8 mouse cellular contexts compared by ENCODE assay signal in genomic region chr1:64445919-64446318, GRCm38 (mm10).
DNase-seq lines count a peak whose midpoint lies in the region; ATAC-seq and TF ChIP-seq lines count a peak whose summit lies in the region.

No protein-coding gene starts in this region.

- peak overlapping the region; percentile 46 for H3K4me2 ChIP-seq in heart, embryonic 14.5 days (ENCODE audit: low read length)
- H3K4me2 ChIP-seq in liver, embryonic 11.5 days, result no peak overlapping the region
- no peak overlapping the region for H3K4me2 ChIP-seq in neural tube, embryonic 11.5 days (ENCODE audit: low read depth)
- no peak overlapping the region; the same call in 1 of the 2 replicates for H3K4me2 ChIP-seq in stomach, postnatal 0 days (replicated peaks; ENCODE audit: low read depth)

- H3K36me3 ChIP-seq in forebrain, embryonic 10.5 days (replicated peaks), result no peaks in the 10 kb centered on the region
- H3K36me3 ChIP-seq in heart, embryonic 14.5 days (ENCODE audit: control insufficient read depth, insufficient read depth, low read length), result no peaks in the 10 kb centered on the region
- no peaks in the 10 kb centered on the region for H3K36me3 ChIP-seq in liver, embryonic 11.5 days (ENCODE audit: control insufficient read depth, insufficient read depth, low read length)
- no peaks in the 10 kb centered on the region for H3K36me3 ChIP-seq in neural tube, embryonic 11.5 days (ENCODE audit: control insufficient read depth, insufficient read depth, low read length)
- no peaks in the 10 kb centered on the region for H3K36me3 ChIP-seq in stomach, postnatal 0 days (ENCODE audit: control insufficient read depth, insufficient read depth, low read length)

- no peak overlapping the region for H3K4me3 ChIP-seq in bone marrow macrophage, adult 2 months (ENCODE audit: insufficient read depth, low read length)
- H3K4me3 ChIP-seq in forebrain, embryonic 10.5 days, result 0 out of 2 replicates have a peak overlapping the region, but pooled peaks have one; percentile 19
- H3K4me3 ChIP-seq in heart, embryonic 14.5 days (ENCODE audit: control insufficient read depth in 1 of 2, insufficient read depth in 1 of 2, low read depth in 1 of 2, low read length in 2 of 2), result no peak overlapping the region
- H3K4me3 ChIP-seq in liver, embryonic 11.5 days (ENCODE audit: low read depth, low read length), result no peak overlapping the region
- H3K4me3 ChIP-seq in neural tube, embryonic 11.5 days (ENCODE audit: low read depth, low read length), result no peak overlapping the region
- H3K4me3 ChIP-seq in stomach, postnatal 0 days (ENCODE audit: low read depth, low read length), result no peak overlapping the region

- H3K9ac ChIP-seq in heart, embryonic 14.5 days (ENCODE audit: low read length), result no peak overlapping the region
- no peak overlapping the region for H3K9ac ChIP-seq in liver, embryonic 11.5 days (ENCODE audit: low read depth, low read length)
- no peak overlapping the region for H3K9ac ChIP-seq in neural tube, embryonic 11.5 days (ENCODE audit: low read length)
- H3K9ac ChIP-seq in stomach, postnatal 0 days (ENCODE audit: low read length), result no peak overlapping the region

- H3K9me3 ChIP-seq in forebrain, embryonic 10.5 days, result no peaks in the 10 kb centered on the region
- H3K9me3 ChIP-seq in heart, embryonic 14.5 days (ENCODE audit: control insufficient read depth, low read length), result no peaks in the 10 kb centered on the region
- no peaks in the 10 kb centered on the region for H3K9me3 ChIP-seq in liver, embryonic 11.5 days (ENCODE audit: control insufficient read depth, low read length)
- no peaks in the 10 kb centered on the region for H3K9me3 ChIP-seq in neural tube, embryonic 11.5 days (ENCODE audit: control insufficient read depth, low read length)
- H3K9me3 ChIP-seq in stomach, postnatal 0 days (ENCODE audit: control insufficient read depth, low read length), result no peaks in the 10 kb centered on the region

- no peak for ATAC-seq in heart, embryonic 14.5 days (ENCODE audit: insufficient number of reproducible peaks, insufficient read depth, low FRiP score, low read depth)
- ATAC-seq in liver, embryonic 11.5 days (replicated peaks; ENCODE audit: low FRiP score), result no peak
- peak; percentile 90 for ATAC-seq in neural tube, embryonic 11.5 days (ENCODE audit: insufficient read depth, low FRiP score, low TSS enrichment)
- peak; percentile 85 for ATAC-seq in stomach, postnatal 0 days (ENCODE audit: low FRiP score, low TSS enrichment)

- no peak overlapping the region for H3K27ac ChIP-seq in bone marrow macrophage, adult 2 months (ENCODE audit: insufficient read depth, low read depth, low read length)
- peak overlapping the region; percentile 74 for H3K27ac ChIP-seq in forebrain, embryonic 10.5 days
- no peak overlapping the region for H3K27ac ChIP-seq in heart, embryonic 14.5 days (replicated peaks in 1 of 2; ENCODE audit: control insufficient read depth in 1 of 2, insufficient read depth in 1 of 2, low read depth in 2 of 2, low read length in 2 of 2)
- no peak overlapping the region for H3K27ac ChIP-seq in liver, embryonic 11.5 days (ENCODE audit: low read depth, low read length)
- H3K27ac ChIP-seq in neural tube, embryonic 11.5 days (ENCODE audit: low read depth, low read length), result 0 out of 2 replicates have a peak overlapping the region, but pooled peaks have one; percentile 15
- H3K27ac ChIP-seq in stomach, postnatal 0 days (replicated peaks), result no peak overlapping the region

- no peak for TF ChIP-seq EP300 in stomach, postnatal 0 days (optimal IDR thresholded peaks at IDR 0.05)

- H3K27me3 ChIP-seq in forebrain, embryonic 10.5 days (ENCODE audit: poor library complexity, severe bottlenecking), result peaks cover 27% of the 10 kb centered on the region
- 0 out of 2 replicates have a peak, but pooled peaks cover 6% of the 10 kb centered on the region for H3K27me3 ChIP-seq in heart, embryonic 14.5 days (ENCODE audit: control insufficient read depth, insufficient read depth, low read length)
- H3K27me3 ChIP-seq in liver, embryonic 11.5 days (replicated peaks; ENCODE audit: control insufficient read depth, insufficient read depth, low read length), result no peaks in the 10 kb centered on the region
- H3K27me3 ChIP-seq in neural tube, embryonic 11.5 days (ENCODE audit: control insufficient read depth, insufficient read depth, low read length), result no peaks in the 10 kb centered on the region
- H3K27me3 ChIP-seq in stomach, postnatal 0 days (ENCODE audit: control insufficient read depth, insufficient read depth, low read length), result no peaks in the 10 kb centered on the region

- DNase-seq in A20 (ENCODE audit: low read depth, low spot score), result peak; percentile 16
- peak; percentile 78 for DNase-seq in forebrain, embryonic 10.5 days (ENCODE audit: extremely low spot score, low spot score)
- DNase-seq in kidney, postnatal 14 days, result peak; percentile 80
- DNase-seq in liver, embryonic 11.5 days (ENCODE audit: low spot score), result peak; percentile 43
- peak; percentile 91 for DNase-seq in neural tube, embryonic 11.5 days (ENCODE audit: low spot score)
- peak; percentile 70 for DNase-seq in stomach, postnatal 0 days (ENCODE audit: low spot score)

- no peak for TF ChIP-seq POLR2A in bone marrow macrophage, adult 2 months (IDR thresholded peaks at IDR 0.05; ENCODE audit: borderline replicate concordance, low read depth, low read length)

- 0 out of 2 replicates have a peak, but pooled peaks have one; percentile 18 for TF ChIP-seq CTCF in bone marrow macrophage, adult 2 months (IDR thresholded peaks at IDR 0.05; ENCODE audit: low read depth, low read length)
- peak; percentile 92 for TF ChIP-seq CTCF in stomach, postnatal 0 days (IDR thresholded peaks at IDR 0.05; ENCODE audit: low read depth)

- WGBS in forebrain, embryonic 10.5 days, result 3% methylated on average over 13 of the region's 13 CpGs
- WGBS in heart, embryonic 14.5 days, result 9% methylated on average over 13 of the region's 13 CpGs
- WGBS in liver, embryonic 11.5 days, result 11% methylated on average over 13 of the region's 13 CpGs
- 1% methylated on average over 13 of the region's 13 CpGs for WGBS in neural tube, embryonic 11.5 days
- WGBS in stomach, postnatal 0 days, result 13% methylated on average over 13 of the region's 13 CpGs

- peaks cover 4% of the 10 kb centered on the region; the same call in 1 of the 2 replicates for H3K4me1 ChIP-seq in bone marrow macrophage, adult 2 months (ENCODE audit: control insufficient read depth, insufficient read depth, low read length)
- H3K4me1 ChIP-seq in forebrain, embryonic 10.5 days, result peaks cover 21% of the 10 kb centered on the region
- H3K4me1 ChIP-seq in heart, embryonic 14.5 days (ENCODE audit: control insufficient read depth in 2 of 2, insufficient read depth in 2 of 2, low read length in 2 of 2), result no peaks in the 10 kb centered on the region; a peak in 1 of 4 replicates
- no peaks in the 10 kb centered on the region for H3K4me1 ChIP-seq in liver, embryonic 11.5 days (replicated peaks; ENCODE audit: control insufficient read depth, insufficient read depth, low read length)
- H3K4me1 ChIP-seq in neural tube, embryonic 11.5 days (ENCODE audit: control insufficient read depth, insufficient read depth, low read length), result peaks cover 4% of the 10 kb centered on the region; the same call in 1 of the 2 replicates
- H3K4me1 ChIP-seq in stomach, postnatal 0 days (replicated peaks; ENCODE audit: control insufficient read depth, insufficient read depth), result no peaks in the 10 kb centered on the region

Comparison
In these comparisons a context has a peak if more than half of its experiments do, and no peak if none do; other contexts are left out.
1. DNase-seq: peak in every context shown above with its lines; median percentile 91 in neural tube, embryonic 11.5 days; 80 in kidney, postnatal 14 days; 78 in forebrain, embryonic 10.5 days; 70 in stomach, postnatal 0 days; 43 in liver, embryonic 11.5 days; 16 in A20.
2. H3K27ac ChIP-seq: peak in forebrain, embryonic 10.5 days (single experiment) and neural tube, embryonic 11.5 days (single experiment); none in bone marrow macrophage, adult 2 months (single experiment), heart, embryonic 14.5 days (0 of 2), liver, embryonic 11.5 days (single experiment) and stomach, postnatal 0 days (single experiment).
3. ATAC-seq: peak in neural tube, embryonic 11.5 days (single experiment) and stomach, postnatal 0 days (single experiment); none in heart, embryonic 14.5 days (single experiment) and liver, embryonic 11.5 days (single experiment).